Mouse (Mus musculus): ENCODE measurements at regions not wholly inside any gene's neighbourhood (a gene's known extent, or its start where the extent isn't known, plus 50 kb on each side); places are given as distances from the start of the nearest gene placed in this dataset.

GRCm38 (mm10) chr12:93312214-93312613 lies 1463.3 kb upstream of the Sel1l start:
- TF ChIP-seq CTCF (IDR thresholded peaks at IDR 0.05; ENCODE audit: low read depth, low read length), result no peak
- no peak for TF ChIP-seq POLR2A (IDR thresholded peaks at IDR 0.05; ENCODE audit: borderline replicate concordance, low read depth, low read length)
